Mouse (Mus musculus): ENCODE measurements around the gene Epm2a. TPM values are rescaled to one million over a fixed set of nuclear protein-coding genes. Genes with fewer than 3 reads are reported as not detected.

Epm2a gene
- polyA plus RNA-seq, 1 experiment from 2014 or later = 1.9 TPM

DNA sequence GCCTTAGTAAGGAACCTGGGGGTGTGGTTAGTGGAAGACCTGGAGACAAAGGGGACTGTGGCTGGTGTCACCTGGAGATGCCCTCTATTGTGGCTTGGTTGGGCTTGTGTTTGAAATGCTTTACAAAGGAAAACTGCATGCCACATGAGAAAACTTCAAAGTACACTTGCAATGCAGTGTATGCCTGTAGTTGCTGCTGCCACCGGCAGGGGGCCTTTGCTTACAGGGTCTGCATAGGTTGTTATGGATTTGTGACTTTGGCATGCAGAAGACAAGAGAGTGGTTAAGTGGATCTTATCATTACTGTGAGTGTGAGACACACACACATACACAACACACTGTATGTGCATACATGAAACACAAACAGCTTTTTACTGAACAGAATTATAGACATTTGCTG is 114.2 kb downstream of the Epm2a start:
- Histone ChIP-seq H3K27ac (replicated peaks; ENCODE audit: low read depth, low read length) (no peak overlapping the region), H3K4me1 (ENCODE audit: control insufficient read depth, insufficient read depth, low read length) (no peaks in the 10 kb centered on the region), H3K9ac (replicated peaks; ENCODE audit: low read length) (no peak overlapping the region), H3K9me3 (ENCODE audit: control insufficient read depth, low read length) (no peaks in the 10 kb centered on the region), H3K36me3 (ENCODE audit: control insufficient read depth, insufficient read depth, low read length) (no peaks in the 10 kb centered on the region), H3K4me3 (replicated peaks; ENCODE audit: low read depth, low read length) (no peak overlapping the region), H3K27me3 (ENCODE audit: control insufficient read depth, insufficient read depth, low read length) (no peaks in the 10 kb centered on the region), H3K4me2 (ENCODE audit: low read length) (no peak overlapping the region)
- 36% methylated on average over 1 of the region's 1 CpGs for WGBS
- no peak for ATAC-seq (ENCODE audit: low FRiP score, low TSS enrichment)
- no peak for DNase-seq

GRCm38 (mm10) chr10:11491956-11492355 is 148.8 kb downstream of the Epm2a start:
- Histone ChIP-seq H3K4me3 (replicated peaks; ENCODE audit: low read depth, low read length) (no peak overlapping the region), H3K27ac (replicated peaks; ENCODE audit: low read depth, low read length) (no peak overlapping the region), H3K4me1 (ENCODE audit: control insufficient read depth, insufficient read depth, low read length) (no peaks in the 10 kb centered on the region), H3K9me3 (ENCODE audit: control insufficient read depth, low read length) (peaks cover 4% of the 10 kb centered on the region), H3K27me3 (ENCODE audit: control insufficient read depth, insufficient read depth, low read length) (no peaks in the 10 kb centered on the region), H3K4me2 (ENCODE audit: low read length) (no peak overlapping the region), H3K36me3 (ENCODE audit: control insufficient read depth, insufficient read depth, low read length) (no peaks in the 10 kb centered on the region), H3K9ac (replicated peaks; ENCODE audit: low read length) (no peak overlapping the region)
- DNase-seq (peak; percentile 89), ATAC-seq (ENCODE audit: low FRiP score, low TSS enrichment) (peak; percentile 96)
- WGBS = 48% methylated on average over 28 of the region's 28 CpGs

Other genes with a start within 250 kb of the Epm2a start
- gene Shprh, start 194.0 kb upstream of the Epm2a start, polyA plus RNA-seq (2014; fragmentation: Nextera tagmentation; extraction: Ambion mirVana) = 25.8 and 33.4 TPM in 2 replicates
- gene Fbxo30, start 62.1 kb upstream of the Epm2a start, polyA plus RNA-seq (2014; fragmentation: Nextera tagmentation; extraction: Ambion mirVana) = 13.8 and 21.3 TPM in 2 replicates